Mouse (Mus musculus) midbrain, embryonic 12.5 days (tissue): ENCODE results near the gene Eif2b4. TPM values are rescaled to one million over a fixed set of nuclear protein-coding genes. Genes with fewer than 3 reads are reported as not detected.

Experiments
- ATAC-seq: fragments of 200-750 bp; cut with Nextera tagmentation; 2 replicates; pipeline ENCODE4 v1.8.0; 2017; ENCODE audit warnings: low read depth, moderate TSS enrichment, moderate library complexity; ENCODE audit not compliant: low FRiP score
- H3K27ac ChIP-seq: fragments of 300-500 bp; sonication (generic); replicated peaks from 2 replicates; pipeline ENCODE4 v1.5.1; 2016; ENCODE audit warnings: mild to moderate bottlenecking
- H3K27me3 ChIP-seq: fragments of 300-500 bp; sonication (generic); 2 replicates; pipeline ENCODE4 v1.6.1; 2016; ENCODE audit warnings: mild to moderate bottlenecking
- H3K36me3 ChIP-seq: fragments of 300-500 bp; sonication (generic); 2 replicates; pipeline ENCODE4 v1.6.1; 2016
- H3K4me1 ChIP-seq: fragments of 300-500 bp; sonication (generic); 2 replicates; pipeline ENCODE4 v1.6.1; 2016
- H3K4me2 ChIP-seq: fragments of 300-500 bp; sonication (generic); replicated peaks from 2 replicates; pipeline ENCODE4 v1.6.1; 2016; ENCODE audit warnings: mild to moderate bottlenecking, moderate library complexity
- H3K4me3 ChIP-seq: fragments of 300-500 bp; sonication (generic); 2 replicates; pipeline ENCODE4 v1.5.1; 2016; ENCODE audit warnings: mild to moderate bottlenecking
- H3K9ac ChIP-seq: fragments of 300-500 bp; sonication (generic); replicated peaks from 2 replicates; pipeline ENCODE4 v1.6.1; 2016; ENCODE audit warnings: mild to moderate bottlenecking, moderate library complexity
- H3K9me3 ChIP-seq: fragments of 300-500 bp; sonication (generic); 2 replicates; pipeline ENCODE4 v1.6.1; 2016; ENCODE audit warnings: mild to moderate bottlenecking
- WGBS: fragments of 180-500 bp; shearing (Covaris S2); methylation state at CpG from one replicate; pipeline ENCODE4 v1.1.7; 2016; 5-methylcytosine and 5-hydroxymethylcytosine counted together
- polyA plus RNA-seq: library from polyadenylated mRNA; unstranded; fragments of >200 nt; fragmentation: Nextera tagmentation; extraction: Ambion mirVana; gene quantifications from 2 replicates; pipeline ENCODE4 v1.2.1, GENCODE M21; 2016

Gene Eif2b4
- polyA plus RNA-seq: 65.6 and 68.0 TPM in 2 replicates

GRCm38 (mm10) chr5:31192939-31193630, at the start of gene Eif2b4, which contains the start of gene Snx17:
Eif2b4 (minus strand) TSS chr5:31193430.
Snx17 (plus strand) TSS chr5:31193227.
- peaks cover 62% of the 10 kb centered on the region for H3K36me3 ChIP-seq
- H3K4me3 ChIP-seq: peak within 1 kb of the TSS; percentile 90
- H3K4me2 ChIP-seq: peak within 1 kb of the TSS; percentile 90
- peaks cover 20% of the 10 kb centered on the region for H3K4me1 ChIP-seq
- peak within 1 kb of the TSS; percentile 73 for H3K27ac ChIP-seq
- WGBS: under 1% methylated on average over 48 of the region's 48 CpGs
- H3K27me3 ChIP-seq: no peaks in the 10 kb centered on the region
- H3K9me3 ChIP-seq: no peaks in the 10 kb centered on the region
- H3K9ac ChIP-seq: peak within 1 kb of the TSS; percentile 91
- ATAC-seq: peak; percentile 95

- H3K4me1 ChIP-seq: peaks cover 8% of the 10 kb centered on the region
- peak overlapping the region; percentile 96 for H3K9ac ChIP-seq
- no peak for ATAC-seq
- WGBS: 23% methylated on average over 10 of the region's 10 CpGs
- H3K36me3 ChIP-seq: peaks cover 37% of the 10 kb centered on the region
- H3K4me3 ChIP-seq: peak overlapping the region; percentile 98
- peak overlapping the region; percentile 84 for H3K4me2 ChIP-seq
- no peaks in the 10 kb centered on the region for H3K9me3 ChIP-seq
- no peaks in the 10 kb centered on the region for H3K27me3 ChIP-seq
- H3K27ac ChIP-seq: no peak overlapping the region; the same call in 1 of the 2 replicates
These were observed 49.0 kb upstream of the Eif2b4 start for GRCm38 (mm10) chr5:31242191-31242590.

GRCm38 (mm10) chr5:31241522-31242034, 48.3 kb upstream of the Eif2b4 start:
- peaks cover 31% of the 10 kb centered on the region for H3K36me3 ChIP-seq
- ATAC-seq: no peak
- under 1% methylated on average over 13 of the region's 13 CpGs for WGBS
- no peaks in the 10 kb centered on the region for H3K27me3 ChIP-seq
- H3K4me3 ChIP-seq: peak overlapping the region; percentile 98
- H3K4me2 ChIP-seq: peak overlapping the region; percentile 84
- H3K4me1 ChIP-seq: peaks cover 8% of the 10 kb centered on the region
- H3K9me3 ChIP-seq: no peaks in the 10 kb centered on the region
- peak overlapping the region; percentile 96 for H3K9ac ChIP-seq
- peak overlapping the region; percentile 98 for H3K27ac ChIP-seq

- Histone ChIP-seq H3K9ac (peak within 1 kb of the TSS; percentile 96), H3K27me3 (no peaks in the 10 kb centered on the region), H3K9me3 (no peaks in the 10 kb centered on the region), H3K4me2 (peak within 1 kb of the TSS; percentile 84), H3K4me3 (peak within 1 kb of the TSS; percentile 98), H3K27ac (peak within 1 kb of the TSS; percentile 98), H3K4me1 (peaks cover 8% of the 10 kb centered on the region), H3K36me3 (peaks cover 24% of the 10 kb centered on the region)
- ATAC-seq: peak; percentile 98
- under 1% methylated on average over 85 of the region's 103 CpGs for WGBS
These were observed 47.6 kb upstream of the Eif2b4 start, which contains the start of the genes Nrbp1 and Gm9970 for GRCm38 (mm10) chr5:31240637-31241521. Nrbp1 (plus strand) TSS chr5:31240864. Gm9970 (minus strand) TSS chr5:31241232.

GRCm38 (mm10) chr5:31226641-31227040, 33.4 kb upstream of the Eif2b4 start:
- no peak for ATAC-seq
- WGBS: 71% methylated on average over 1 of the region's 1 CpGs
- peaks cover 2% of the 10 kb centered on the region; the same call in 1 of the 2 replicates for H3K4me1 ChIP-seq
- H3K36me3 ChIP-seq: no peaks in the 10 kb centered on the region
- no peak overlapping the region for H3K4me2 ChIP-seq
- no peak overlapping the region for H3K9ac ChIP-seq
- no peaks in the 10 kb centered on the region for H3K9me3 ChIP-seq
- H3K27me3 ChIP-seq: no peaks in the 10 kb centered on the region
- H3K4me3 ChIP-seq: no peak overlapping the region
- H3K27ac ChIP-seq: no peak overlapping the region

- Histone ChIP-seq H3K9me3 (no peaks in the 10 kb centered on the region), H3K36me3 (no peaks in the 10 kb centered on the region), H3K27ac (no peak overlapping the region), H3K9ac (no peak overlapping the region), H3K4me2 (no peak overlapping the region), H3K27me3 (no peaks in the 10 kb centered on the region), H3K4me1 (peaks cover 16% of the 10 kb centered on the region), H3K4me3 (no peak overlapping the region)
- no peak for ATAC-seq
- 95% methylated on average over 9 of the region's 9 CpGs for WGBS
These were observed 29.5 kb upstream of the Eif2b4 start for GRCm38 (mm10) chr5:31222696-31223095.

GRCm38 (mm10) chr5:31221304-31221945, 28.2 kb upstream of the Eif2b4 start:
- Histone ChIP-seq H3K36me3 (no peaks in the 10 kb centered on the region), H3K27ac (peak overlapping the region; percentile 95), H3K27me3 (no peaks in the 10 kb centered on the region), H3K9ac (peak overlapping the region; percentile 92), H3K4me1 (peaks cover 16% of the 10 kb centered on the region), H3K4me3 (peak overlapping the region; percentile 97), H3K4me2 (peak overlapping the region; percentile 83), H3K9me3 (no peaks in the 10 kb centered on the region)
- WGBS: 11% methylated on average over 11 of the region's 11 CpGs
- no peak for ATAC-seq

GRCm38 (mm10) chr5:31220448-31221303, 27.4 kb upstream of the Eif2b4 start, which contains the start of gene Ppm1g:
Ppm1g (minus strand) TSS chr5:31220687.
- Histone ChIP-seq H3K4me1 (peaks cover 16% of the 10 kb centered on the region), H3K9me3 (no peaks in the 10 kb centered on the region), H3K27ac (peak within 1 kb of the TSS; percentile 95), H3K4me3 (peak within 1 kb of the TSS; percentile 97), H3K27me3 (no peaks in the 10 kb centered on the region), H3K9ac (peak within 1 kb of the TSS; percentile 92), H3K36me3 (no peaks in the 10 kb centered on the region), H3K4me2 (peak within 1 kb of the TSS; percentile 83)
- ATAC-seq: peak; percentile 94
- WGBS: under 1% methylated on average over 59 of the region's 70 CpGs

GRCm38 (mm10) chr5:31219911-31220447, 26.7 kb upstream of the Eif2b4 start:
- no peaks in the 10 kb centered on the region for H3K9me3 ChIP-seq
- peak overlapping the region; percentile 95 for H3K27ac ChIP-seq
- H3K36me3 ChIP-seq: no peaks in the 10 kb centered on the region
- H3K4me1 ChIP-seq: peaks cover 16% of the 10 kb centered on the region
- H3K4me3 ChIP-seq: peak overlapping the region; percentile 97
- H3K9ac ChIP-seq: peak overlapping the region; percentile 92
- H3K27me3 ChIP-seq: no peaks in the 10 kb centered on the region
- peak overlapping the region; percentile 83 for H3K4me2 ChIP-seq
- no peak; the same call in none of the 2 replicates for ATAC-seq
- WGBS: under 1% methylated on average over 40 of the region's 40 CpGs

- 2% methylated on average over 11 of the region's 11 CpGs for WGBS
These were observed 26.2 kb upstream of the Eif2b4 start for GRCm38 (mm10) chr5:31219474-31219873.

More at GRCm38 (mm10) chr5:31219474-31219873, 26.2 kb upstream of the Eif2b4 start:
- H3K9me3 ChIP-seq: no peaks in the 10 kb centered on the region
- H3K4me2 ChIP-seq: peak overlapping the region; percentile 83
- H3K9ac ChIP-seq: peak overlapping the region; percentile 92
- H3K36me3 ChIP-seq: no peaks in the 10 kb centered on the region
- H3K4me3 ChIP-seq: peak overlapping the region; percentile 97
- peaks cover 16% of the 10 kb centered on the region for H3K4me1 ChIP-seq
- H3K27me3 ChIP-seq: no peaks in the 10 kb centered on the region
- no peak for ATAC-seq
- H3K27ac ChIP-seq: peak overlapping the region; percentile 95
